Mouse (Mus musculus): Measurements from ENCODE around the gene Atf7ip. TPM values are rescaled to one million over a fixed set of nuclear protein-coding genes. Genes with fewer than 3 reads are reported as not detected.

The Atf7ip gene
- total and polyA plus RNA-seq, 2 experiments from 2014 or later = 28.7 to 43.1 TPM

GRCm38 (mm10) chr6:136532535-136533291, 26.7 kb downstream of the Atf7ip start:
- peak overlapping the region; percentile 15; the same call in 1 of the 2 replicates for H3K4me3 ChIP-seq (ENCODE audit: low read depth, low read length)
- no peak overlapping the region for H3K9ac ChIP-seq (replicated peaks; ENCODE audit: low read length, poor library complexity, severe bottlenecking)
- H3K4me2 ChIP-seq (ENCODE audit: low read depth, low read length, poor library complexity, severe bottlenecking) = peak overlapping the region; percentile 34
- no peaks in the 10 kb centered on the region for H3K9me3 ChIP-seq (ENCODE audit: low read length)
- peak; percentile 92 for ATAC-seq (ENCODE audit: low FRiP score)
- no peaks in the 10 kb centered on the region for H3K36me3 ChIP-seq (ENCODE audit: insufficient read depth, low read length)
- 5% methylated on average over 7 of the region's 7 CpGs for WGBS
- H3K4me1 ChIP-seq (ENCODE audit: insufficient read depth, low read length) = peaks cover 11% of the 10 kb centered on the region; the same call in 1 of the 2 replicates
- no peak for TF ChIP-seq CTCF (IDR thresholded peaks at IDR 0.05)
- peak; percentile 95 for DNase-seq (ENCODE audit: low spot score)
- H3K27ac ChIP-seq (ENCODE audit: low read depth, low read length) = peak overlapping the region; percentile 83
- H3K27me3 ChIP-seq (ENCODE audit: insufficient read depth, low read length) = no peaks in the 10 kb centered on the region

GRCm38 (mm10) chr6:136533804-136534203, 27.8 kb downstream of the Atf7ip start:
- H3K4me2 ChIP-seq (ENCODE audit: low read depth, low read length, poor library complexity, severe bottlenecking) = peak overlapping the region; percentile 31
- no peaks in the 10 kb centered on the region for H3K27me3 ChIP-seq (ENCODE audit: insufficient read depth, low read length)
- H3K4me3 ChIP-seq (ENCODE audit: low read depth, low read length) = no peak overlapping the region
- peaks cover 11% of the 10 kb centered on the region; the same call in 1 of the 2 replicates for H3K4me1 ChIP-seq (ENCODE audit: insufficient read depth, low read length)
- 0 out of 2 replicates have a peak overlapping the region, but pooled peaks have one; percentile 34 for H3K27ac ChIP-seq (ENCODE audit: low read depth, low read length)
- no peak for ATAC-seq (ENCODE audit: low FRiP score)
- DNase-seq (ENCODE audit: low spot score) = no peak
- no peak overlapping the region for H3K9ac ChIP-seq (replicated peaks; ENCODE audit: low read length, poor library complexity, severe bottlenecking)
- H3K9me3 ChIP-seq (ENCODE audit: low read length) = no peaks in the 10 kb centered on the region
- WGBS = 62% methylated on average over 4 of the region's 4 CpGs
- no peak for TF ChIP-seq CTCF (IDR thresholded peaks at IDR 0.05)
- H3K36me3 ChIP-seq (ENCODE audit: insufficient read depth, low read length) = no peaks in the 10 kb centered on the region

GRCm38 (mm10) chr6:136534444-136534843, 28.5 kb downstream of the Atf7ip start:
- H3K4me2 ChIP-seq (ENCODE audit: low read depth, low read length, poor library complexity, severe bottlenecking) = peak overlapping the region; percentile 33; the same call in 1 of the 2 replicates
- DNase-seq (ENCODE audit: low spot score) (no peak), ATAC-seq (ENCODE audit: low FRiP score) (no peak)
- no peak overlapping the region for H3K4me3 ChIP-seq (ENCODE audit: low read depth, low read length)
- H3K27ac ChIP-seq (ENCODE audit: low read depth, low read length) = 0 out of 2 replicates have a peak overlapping the region, but pooled peaks have one; percentile 38
- H3K27me3 ChIP-seq (ENCODE audit: insufficient read depth, low read length) = no peaks in the 10 kb centered on the region
- WGBS = 44% methylated on average over 3 of the region's 3 CpGs
- H3K4me1 ChIP-seq (ENCODE audit: insufficient read depth, low read length) = peaks cover 11% of the 10 kb centered on the region; the same call in 1 of the 2 replicates
- H3K9ac ChIP-seq (replicated peaks; ENCODE audit: low read length, poor library complexity, severe bottlenecking) = no peak overlapping the region
- H3K9me3 ChIP-seq (ENCODE audit: low read length) = no peaks in the 10 kb centered on the region
- H3K36me3 ChIP-seq (ENCODE audit: insufficient read depth, low read length) = no peaks in the 10 kb centered on the region
- TF ChIP-seq CTCF (IDR thresholded peaks at IDR 0.05) = no peak

- Histone ChIP-seq H3K4me1 (ENCODE audit: insufficient read depth, low read length) (peaks cover 11% of the 10 kb centered on the region; the same call in 1 of the 2 replicates), H3K27ac (ENCODE audit: low read depth, low read length) (no peak overlapping the region), H3K9ac (replicated peaks; ENCODE audit: low read length, poor library complexity, severe bottlenecking) (0 out of 2 replicates have a peak overlapping the region, but pooled peaks have one; percentile 8), H3K4me3 (ENCODE audit: low read depth, low read length) (no peak overlapping the region), H3K27me3 (ENCODE audit: insufficient read depth, low read length) (no peaks in the 10 kb centered on the region), H3K9me3 (ENCODE audit: low read length) (no peaks in the 10 kb centered on the region), H3K36me3 (ENCODE audit: insufficient read depth, low read length) (no peaks in the 10 kb centered on the region), H3K4me2 (ENCODE audit: low read depth, low read length, poor library complexity, severe bottlenecking) (peak overlapping the region; percentile 23)
- no peak for TF ChIP-seq CTCF (IDR thresholded peaks at IDR 0.05)
- DNase-seq (ENCODE audit: low spot score) (no peak), ATAC-seq (ENCODE audit: low FRiP score) (no peak)
- 40% methylated on average over 5 of the region's 5 CpGs for WGBS
These were observed 29.2 kb downstream of the Atf7ip start for GRCm38 (mm10) chr6:136535176-136535575.

GRCm38 (mm10) chr6:136536121-136536520, 30.2 kb downstream of the Atf7ip start:
- ATAC-seq (ENCODE audit: low FRiP score) (no peak), DNase-seq (ENCODE audit: low spot score) (no peak)
- TF ChIP-seq CTCF (IDR thresholded peaks at IDR 0.05) = no peak
- H3K36me3 ChIP-seq (ENCODE audit: insufficient read depth, low read length) = no peaks in the 10 kb centered on the region
- 31% methylated on average over 5 of the region's 5 CpGs for WGBS
- peak overlapping the region; percentile 23 for H3K4me2 ChIP-seq (ENCODE audit: low read depth, low read length, poor library complexity, severe bottlenecking)
- H3K9ac ChIP-seq (replicated peaks; ENCODE audit: low read length, poor library complexity, severe bottlenecking) = peak overlapping the region; percentile 14
- H3K27ac ChIP-seq (ENCODE audit: low read depth, low read length) = peak overlapping the region; percentile 75
- H3K4me1 ChIP-seq (ENCODE audit: insufficient read depth, low read length) = peaks cover 11% of the 10 kb centered on the region; the same call in 1 of the 2 replicates
- no peak overlapping the region for H3K4me3 ChIP-seq (ENCODE audit: low read depth, low read length)
- no peaks in the 10 kb centered on the region for H3K27me3 ChIP-seq (ENCODE audit: insufficient read depth, low read length)
- no peaks in the 10 kb centered on the region for H3K9me3 ChIP-seq (ENCODE audit: low read length)

- Histone ChIP-seq H3K9me3 (ENCODE audit: low read length) (no peaks in the 10 kb centered on the region), H3K4me3 (ENCODE audit: low read depth, low read length) (no peak overlapping the region), H3K27me3 (ENCODE audit: insufficient read depth, low read length) (no peaks in the 10 kb centered on the region), H3K27ac (ENCODE audit: low read depth, low read length) (peak overlapping the region; percentile 71), H3K4me1 (ENCODE audit: insufficient read depth, low read length) (peaks cover 9% of the 10 kb centered on the region; the same call in 1 of the 2 replicates), H3K36me3 (ENCODE audit: insufficient read depth, low read length) (no peaks in the 10 kb centered on the region), H3K4me2 (ENCODE audit: low read depth, low read length, poor library complexity, severe bottlenecking) (peak overlapping the region; percentile 20; the same call in 1 of the 2 replicates), H3K9ac (replicated peaks; ENCODE audit: low read length, poor library complexity, severe bottlenecking) (no peak overlapping the region)
- ATAC-seq (ENCODE audit: low FRiP score) (no peak), DNase-seq (ENCODE audit: low spot score) (no peak)
- no peak for TF ChIP-seq CTCF (IDR thresholded peaks at IDR 0.05)
- 20% methylated on average over 5 of the region's 5 CpGs for WGBS
These were observed 35.4 kb downstream of the Atf7ip start for GRCm38 (mm10) chr6:136541350-136541749.
